Mouse (Mus musculus): ENCODE measurements at regions not wholly inside any gene's neighbourhood (a gene's known extent, or its start where the extent isn't known, plus 50 kb on each side); places are given as distances from the start of the nearest gene placed in this dataset.

GRCm38 (mm10) chr2:173930606-173931177 lies 145.4 kb upstream of the Stx16 start:
- Histone ChIP-seq H3K9ac (ENCODE audit: low read depth, low read length) (no peak overlapping the region), H3K36me3 (ENCODE audit: control insufficient read depth, insufficient read depth, low read length) (no peaks in the 10 kb centered on the region), H3K4me2 (ENCODE audit: low read depth, low read length) (no peak overlapping the region), H3K27me3 (replicated peaks; ENCODE audit: control insufficient read depth, insufficient read depth, low read length) (no peaks in the 10 kb centered on the region), H3K4me3 (ENCODE audit: low read depth, low read length) (no peak overlapping the region), H3K27ac (replicated peaks; ENCODE audit: low read depth, low read length) (no peak overlapping the region), H3K9me3 (ENCODE audit: control insufficient read depth, low read length) (peaks cover 6% of the 10 kb centered on the region; the same call in 1 of the 2 replicates), H3K4me1 (ENCODE audit: control insufficient read depth, insufficient read depth, low read length) (no peaks in the 10 kb centered on the region)
- ATAC-seq (ENCODE audit: low read depth) (no peak), DNase-seq (ENCODE audit: low spot score) (no peak)
- 85% methylated on average over 17 of the region's 17 CpGs for WGBS

- Histone ChIP-seq H3K27ac (replicated peaks; ENCODE audit: low read depth, low read length) (no peak overlapping the region), H3K4me3 (ENCODE audit: low read depth, low read length) (no peak overlapping the region), H3K27me3 (replicated peaks; ENCODE audit: control insufficient read depth, insufficient read depth, low read length) (no peaks in the 10 kb centered on the region), H3K4me1 (ENCODE audit: control insufficient read depth, insufficient read depth, low read length) (no peaks in the 10 kb centered on the region), H3K9ac (ENCODE audit: low read depth, low read length) (no peak overlapping the region), H3K4me2 (ENCODE audit: low read depth, low read length) (no peak overlapping the region), H3K9me3 (ENCODE audit: control insufficient read depth, low read length) (peaks cover 6% of the 10 kb centered on the region; the same call in 1 of the 2 replicates), H3K36me3 (ENCODE audit: control insufficient read depth, insufficient read depth, low read length) (no peaks in the 10 kb centered on the region)
- no peak for DNase-seq (ENCODE audit: low spot score)
- 79% methylated on average over 5 of the region's 5 CpGs for WGBS
- no peak for ATAC-seq (ENCODE audit: low read depth)
Observed at GRCm38 (mm10) chr2:173935706-173936105, 140.4 kb upstream of the Stx16 start.

- no peaks in the 10 kb centered on the region for H3K4me1 ChIP-seq (ENCODE audit: control insufficient read depth, insufficient read depth, low read length)
- H3K4me2 ChIP-seq (ENCODE audit: low read depth, low read length), result no peak overlapping the region
- H3K36me3 ChIP-seq (ENCODE audit: control insufficient read depth, insufficient read depth, low read length), result no peaks in the 10 kb centered on the region
- no peaks in the 10 kb centered on the region for H3K27me3 ChIP-seq (replicated peaks; ENCODE audit: control insufficient read depth, insufficient read depth, low read length)
- H3K9me3 ChIP-seq (ENCODE audit: control insufficient read depth, low read length), result peaks cover 6% of the 10 kb centered on the region; the same call in 1 of the 2 replicates
- 53% methylated on average over 18 of the region's 18 CpGs for WGBS
- peak; percentile 50 for DNase-seq (ENCODE audit: low spot score)
- ATAC-seq (ENCODE audit: low read depth), result no peak
- H3K9ac ChIP-seq (ENCODE audit: low read depth, low read length), result no peak overlapping the region
- H3K4me3 ChIP-seq (ENCODE audit: low read depth, low read length), result no peak overlapping the region
- no peak overlapping the region for H3K27ac ChIP-seq (replicated peaks; ENCODE audit: low read depth, low read length)
Observed at GRCm38 (mm10) chr2:173937531-173938439, 138.3 kb upstream of the Stx16 start.

- Histone ChIP-seq H3K9me3 (ENCODE audit: control insufficient read depth, low read length) (peaks cover under 1% of the 10 kb centered on the region; the same call in 1 of the 2 replicates), H3K27me3 (replicated peaks; ENCODE audit: control insufficient read depth, insufficient read depth, low read length) (no peaks in the 10 kb centered on the region), H3K9ac (ENCODE audit: low read depth, low read length) (no peak overlapping the region), H3K4me3 (ENCODE audit: low read depth, low read length) (no peak overlapping the region), H3K27ac (replicated peaks; ENCODE audit: low read depth, low read length) (no peak overlapping the region), H3K4me2 (ENCODE audit: low read depth, low read length) (no peak overlapping the region), H3K36me3 (ENCODE audit: control insufficient read depth, insufficient read depth, low read length) (no peaks in the 10 kb centered on the region), H3K4me1 (ENCODE audit: control insufficient read depth, insufficient read depth, low read length) (no peaks in the 10 kb centered on the region)
- WGBS, result 70% methylated on average over 11 of the region's 11 CpGs
- DNase-seq (ENCODE audit: low spot score) (no peak), ATAC-seq (ENCODE audit: low read depth) (no peak)
Observed at GRCm38 (mm10) chr2:173938440-173938787, 137.7 kb upstream of the Stx16 start.

- Histone ChIP-seq H3K4me2 (ENCODE audit: low read depth, low read length) (no peak overlapping the region), H3K4me1 (ENCODE audit: control insufficient read depth, insufficient read depth, low read length) (no peaks in the 10 kb centered on the region), H3K27me3 (replicated peaks; ENCODE audit: control insufficient read depth, insufficient read depth, low read length) (no peaks in the 10 kb centered on the region), H3K27ac (replicated peaks; ENCODE audit: low read depth, low read length) (no peak overlapping the region), H3K9ac (ENCODE audit: low read depth, low read length) (no peak overlapping the region), H3K36me3 (ENCODE audit: control insufficient read depth, insufficient read depth, low read length) (no peaks in the 10 kb centered on the region), H3K9me3 (ENCODE audit: control insufficient read depth, low read length) (no peaks in the 10 kb centered on the region; the same call in 1 of the 2 replicates), H3K4me3 (ENCODE audit: low read depth, low read length) (no peak overlapping the region)
- DNase-seq (ENCODE audit: low spot score) (no peak), ATAC-seq (ENCODE audit: low read depth) (no peak)
- 90% methylated on average over 5 of the region's 5 CpGs for WGBS
Observed at GRCm38 (mm10) chr2:173945441-173945840, 130.7 kb upstream of the Stx16 start.

GRCm38 (mm10) chr2:173948586-173948985 lies 127.5 kb upstream of the Stx16 start:
- ATAC-seq (ENCODE audit: low read depth) (no peak), DNase-seq (ENCODE audit: low spot score) (no peak)
- WGBS, result 80% methylated on average over 5 of the region's 5 CpGs
- Histone ChIP-seq H3K27ac (replicated peaks; ENCODE audit: low read depth, low read length) (no peak overlapping the region), H3K9me3 (ENCODE audit: control insufficient read depth, low read length) (no peaks in the 10 kb centered on the region; the same call in 1 of the 2 replicates), H3K27me3 (replicated peaks; ENCODE audit: control insufficient read depth, insufficient read depth, low read length) (no peaks in the 10 kb centered on the region), H3K4me3 (ENCODE audit: low read depth, low read length) (no peak overlapping the region), H3K4me2 (ENCODE audit: low read depth, low read length) (no peak overlapping the region), H3K36me3 (ENCODE audit: control insufficient read depth, insufficient read depth, low read length) (no peaks in the 10 kb centered on the region), H3K9ac (ENCODE audit: low read depth, low read length) (no peak overlapping the region), H3K4me1 (ENCODE audit: control insufficient read depth, insufficient read depth, low read length) (no peaks in the 10 kb centered on the region)

- Histone ChIP-seq H3K36me3 (ENCODE audit: control insufficient read depth, insufficient read depth, low read length) (no peaks in the 10 kb centered on the region), H3K9ac (ENCODE audit: low read depth, low read length) (no peak overlapping the region), H3K4me1 (ENCODE audit: control insufficient read depth, insufficient read depth, low read length) (no peaks in the 10 kb centered on the region), H3K4me2 (ENCODE audit: low read depth, low read length) (peak overlapping the region; percentile 13; the same call in 1 of the 2 replicates), H3K27ac (replicated peaks; ENCODE audit: low read depth, low read length) (no peak overlapping the region), H3K4me3 (ENCODE audit: low read depth, low read length) (no peak overlapping the region), H3K9me3 (ENCODE audit: control insufficient read depth, low read length) (no peaks in the 10 kb centered on the region; the same call in 1 of the 2 replicates), H3K27me3 (replicated peaks; ENCODE audit: control insufficient read depth, insufficient read depth, low read length) (no peaks in the 10 kb centered on the region)
- 36% methylated on average over 10 of the region's 10 CpGs for WGBS
- DNase-seq (ENCODE audit: low spot score) (no peak), ATAC-seq (ENCODE audit: low read depth) (no peak)
Observed at GRCm38 (mm10) chr2:173950164-173950891, 125.8 kb upstream of the Stx16 start.

GRCm38 (mm10) chr2:173966111-173966510 lies 110.0 kb upstream of the Stx16 start:
- 41% methylated on average over 5 of the region's 5 CpGs for WGBS
- Histone ChIP-seq H3K4me2 (ENCODE audit: low read depth, low read length) (no peak overlapping the region), H3K9ac (ENCODE audit: low read depth, low read length) (no peak overlapping the region), H3K4me3 (ENCODE audit: low read depth, low read length) (no peak overlapping the region), H3K36me3 (ENCODE audit: control insufficient read depth, insufficient read depth, low read length) (no peaks in the 10 kb centered on the region), H3K4me1 (ENCODE audit: control insufficient read depth, insufficient read depth, low read length) (no peaks in the 10 kb centered on the region), H3K27ac (replicated peaks; ENCODE audit: low read depth, low read length) (no peak overlapping the region), H3K27me3 (replicated peaks; ENCODE audit: control insufficient read depth, insufficient read depth, low read length) (no peaks in the 10 kb centered on the region), H3K9me3 (ENCODE audit: control insufficient read depth, low read length) (no peaks in the 10 kb centered on the region)
- peak; percentile 52 for DNase-seq (ENCODE audit: low spot score)
- peak; percentile 74 for ATAC-seq (ENCODE audit: low read depth)

Data from embryonic facial prominence, embryonic 14.5 days (tissue).